Mouse (Mus musculus) C2C12 (cell line): ENCODE results near the gene Dtx1.

ENCODE experiments used
- CEBPB ChIP-seq: IDR thresholded peaks from one replicate; pipeline ENCODE4 v1.6.1; 2011; ENCODE audit warnings: low read depth, mild to moderate bottlenecking, control low read depth, moderate library complexity
- CTCF ChIP-seq: IDR thresholded peaks from one replicate; pipeline ENCODE4 v1.5.1; 2011; ENCODE audit not compliant: control insufficient read depth, insufficient read depth, insufficient read length
- FOSL1 ChIP-seq: IDR thresholded peaks from one replicate; pipeline ENCODE4 v1.8.0; 2011; ENCODE audit warnings: mild to moderate bottlenecking, low read length; ENCODE audit not compliant: poor library complexity, insufficient read depth, severe bottlenecking
- MAX ChIP-seq: IDR thresholded peaks from one replicate; pipeline ENCODE4 v1.6.1; 2011; ENCODE audit warnings: mild to moderate bottlenecking, control low read depth
- MYOD1 ChIP-seq: IDR thresholded peaks from one replicate; pipeline ENCODE4 v1.6.1; 2011; ENCODE audit warnings: low read depth; ENCODE audit not compliant: control insufficient read depth, insufficient read length
- MYOG ChIP-seq: IDR thresholded peaks from one replicate; pipeline ENCODE4 v1.6.1; 2011; ENCODE audit not compliant: control insufficient read depth, insufficient read length; ENCODE audit errors: extremely low read depth
- USF1 ChIP-seq: IDR thresholded peaks from one replicate; pipeline ENCODE4 v1.6.1; 2011; ENCODE audit warnings: low read depth, mild to moderate bottlenecking, control low read depth, moderate library complexity

- TF ChIP-seq CTCF, result no peak
- TF ChIP-seq MYOD1, result no peak
- TF ChIP-seq MYOG, result no peak
- TF ChIP-seq USF1, result no peak
- TF ChIP-seq CEBPB, result no peak
- TF ChIP-seq MAX, result no peak
- TF ChIP-seq FOSL1, result no peak
Measured at GRCm38 (mm10) chr5:120645851-120646250, 65.9 kb downstream of the Dtx1 start.
